1 mouse cellular context compared by ENCODE assay signal in the genomic region with DNA sequence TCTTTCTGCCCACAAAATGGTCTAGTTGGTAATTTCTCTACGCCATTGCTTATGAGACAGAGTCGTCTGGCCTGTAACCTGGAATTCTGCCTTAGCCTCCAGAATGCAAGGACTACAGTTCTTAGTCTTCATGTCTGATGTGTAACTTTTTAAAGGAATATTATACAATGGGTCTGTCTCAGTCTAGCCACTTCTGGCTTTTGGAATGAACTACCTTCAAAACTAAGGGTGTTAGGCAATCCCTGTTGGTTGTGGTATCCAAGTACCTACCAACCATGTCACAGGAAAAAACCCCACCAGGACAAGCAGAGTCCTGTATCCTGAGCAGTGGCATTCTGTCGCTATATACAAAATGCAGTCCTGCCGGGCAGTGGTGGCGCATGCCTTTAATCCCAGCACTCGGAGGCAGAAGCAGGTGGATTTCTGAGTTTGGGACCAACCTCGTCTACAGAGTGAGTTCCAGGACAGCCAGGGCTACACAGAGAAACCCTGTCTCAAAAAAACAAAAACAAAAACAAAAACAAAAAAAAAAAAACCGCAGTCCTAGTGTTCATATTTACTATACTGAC.
TF ChIP-seq lines count a peak whose summit lies in the region.

No protein-coding gene starts in this region.

TF ChIP-seq in ES-E14, 5 proteins besides CTCF, POLR2A, EP300 and RAD21 (continued from another document):
- TF ChIP-seq MAFK (IDR thresholded peaks at IDR 0.05; ENCODE audit: insufficient read depth, low read depth, low read length) (no peak), HCFC1 (IDR thresholded peaks at IDR 0.05; ENCODE audit: borderline replicate concordance, insufficient read depth, low read length) (no peak), ZC3H11A (IDR thresholded peaks at IDR 0.05; ENCODE audit: borderline replicate concordance, low read depth, low read length) (no peak)
